Mouse (Mus musculus): Measurements from ENCODE around the gene Slc15a3. TPM values are rescaled to one million over a fixed set of nuclear protein-coding genes. Genes with fewer than 3 reads are reported as not detected.

Slc15a3 gene
- polyA plus RNA-seq, 1 experiment from 2014 or later: 0.29 TPM

GRCm38 (mm10) chr19:10871328-10871961 lies 31.9 kb downstream of the Slc15a3 start:
- H3K4me3 ChIP-seq (replicated peaks; ENCODE audit: low read length): no peak overlapping the region
- no peaks in the 10 kb centered on the region for H3K9me3 ChIP-seq (ENCODE audit: control insufficient read depth, low read length)
- peaks cover 42% of the 10 kb centered on the region for H3K36me3 ChIP-seq (replicated peaks; ENCODE audit: control insufficient read depth, insufficient read depth)
- no peak for DNase-seq (ENCODE audit: low spot score)
- H3K27me3 ChIP-seq (ENCODE audit: control insufficient read depth, insufficient read depth, low read length): no peaks in the 10 kb centered on the region
- peaks cover 25% of the 10 kb centered on the region for H3K4me1 ChIP-seq (replicated peaks; ENCODE audit: control insufficient read depth, insufficient read depth, low read length)
- no peak overlapping the region for H3K4me2 ChIP-seq (replicated peaks)
- H3K27ac ChIP-seq: no peak overlapping the region
- no peak overlapping the region for H3K9ac ChIP-seq
- ATAC-seq (ENCODE audit: low FRiP score): no peak
- 74% methylated on average over 14 of the region's 14 CpGs for WGBS

GRCm38 (mm10) chr19:10878201-10878837 lies 38.8 kb downstream of the Slc15a3 start:
- Histone ChIP-seq H3K4me2 (replicated peaks) (no peak overlapping the region), H3K4me3 (replicated peaks; ENCODE audit: low read length) (no peak overlapping the region), H3K9me3 (ENCODE audit: control insufficient read depth, low read length) (no peaks in the 10 kb centered on the region), H3K27ac (no peak overlapping the region), H3K27me3 (ENCODE audit: control insufficient read depth, insufficient read depth, low read length) (no peaks in the 10 kb centered on the region), H3K9ac (no peak overlapping the region), H3K36me3 (replicated peaks; ENCODE audit: control insufficient read depth, insufficient read depth) (peaks cover 9% of the 10 kb centered on the region), H3K4me1 (replicated peaks; ENCODE audit: control insufficient read depth, insufficient read depth, low read length) (peaks cover 15% of the 10 kb centered on the region)
- DNase-seq (ENCODE audit: low spot score) (no peak), ATAC-seq (ENCODE audit: low FRiP score) (no peak)
- 94% methylated on average over 7 of the region's 7 CpGs for WGBS

GRCm38 (mm10) chr19:10880085-10880974 lies 40.8 kb downstream of the Slc15a3 start:
- peak overlapping the region; percentile 66 for H3K4me3 ChIP-seq (replicated peaks; ENCODE audit: low read length)
- no peak for DNase-seq (ENCODE audit: low spot score)
- ATAC-seq (ENCODE audit: low FRiP score): no peak
- H3K4me2 ChIP-seq (replicated peaks): peak overlapping the region; percentile 86
- H3K9ac ChIP-seq: peak overlapping the region; percentile 66
- 52% methylated on average over 6 of the region's 7 CpGs for WGBS
- no peaks in the 10 kb centered on the region for H3K27me3 ChIP-seq (ENCODE audit: control insufficient read depth, insufficient read depth, low read length)
- no peaks in the 10 kb centered on the region; the same call in 1 of the 2 replicates for H3K36me3 ChIP-seq (replicated peaks; ENCODE audit: control insufficient read depth, insufficient read depth)
- H3K9me3 ChIP-seq (ENCODE audit: control insufficient read depth, low read length): no peaks in the 10 kb centered on the region
- peaks cover 15% of the 10 kb centered on the region for H3K4me1 ChIP-seq (replicated peaks; ENCODE audit: control insufficient read depth, insufficient read depth, low read length)
- H3K27ac ChIP-seq: no peak overlapping the region

GRCm38 (mm10) chr19:10880975-10881425 lies 41.5 kb downstream of the Slc15a3 start:
- WGBS: 0% methylated on average over 14 of the region's 14 CpGs
- no peaks in the 10 kb centered on the region; the same call in 1 of the 2 replicates for H3K36me3 ChIP-seq (replicated peaks; ENCODE audit: control insufficient read depth, insufficient read depth)

GRCm38 (mm10) chr19:10881426-10882154 lies 42.1 kb downstream of the Slc15a3 start, which contains the start of gene Tmem109:
Tmem109 (minus strand) TSS chr19:10882001.
- peak within 1 kb of the TSS; percentile 96 for H3K27ac ChIP-seq
- no peaks in the 10 kb centered on the region; the same call in 1 of the 2 replicates for H3K36me3 ChIP-seq (replicated peaks; ENCODE audit: control insufficient read depth, insufficient read depth)
- peak within 1 kb of the TSS; percentile 86 for H3K4me2 ChIP-seq (replicated peaks)
- peaks cover 15% of the 10 kb centered on the region for H3K4me1 ChIP-seq (replicated peaks; ENCODE audit: control insufficient read depth, insufficient read depth, low read length)
- peak within 1 kb of the TSS; percentile 66 for H3K4me3 ChIP-seq (replicated peaks; ENCODE audit: low read length)
- WGBS: under 1% methylated on average over 49 of the region's 49 CpGs
- H3K9ac ChIP-seq: peak within 1 kb of the TSS; percentile 66
- ATAC-seq (ENCODE audit: low FRiP score) (peak; percentile 94), DNase-seq (ENCODE audit: low spot score) (peak; percentile 95)
- H3K9me3 ChIP-seq (ENCODE audit: control insufficient read depth, low read length): no peaks in the 10 kb centered on the region
- H3K27me3 ChIP-seq (ENCODE audit: control insufficient read depth, insufficient read depth, low read length): no peaks in the 10 kb centered on the region

More at GRCm38 (mm10) chr19:10880975-10881425, 41.5 kb downstream of the Slc15a3 start:
- DNase-seq (ENCODE audit: low spot score) (no peak), ATAC-seq (ENCODE audit: low FRiP score) (no peak)
- Histone ChIP-seq H3K9me3 (ENCODE audit: control insufficient read depth, low read length) (no peaks in the 10 kb centered on the region), H3K4me3 (replicated peaks; ENCODE audit: low read length) (peak overlapping the region; percentile 66), H3K4me2 (replicated peaks) (peak overlapping the region; percentile 86), H3K9ac (peak overlapping the region; percentile 66), H3K27me3 (ENCODE audit: control insufficient read depth, insufficient read depth, low read length) (no peaks in the 10 kb centered on the region), H3K4me1 (replicated peaks; ENCODE audit: control insufficient read depth, insufficient read depth, low read length) (peaks cover 15% of the 10 kb centered on the region), H3K27ac (peak overlapping the region; percentile 96)

GRCm38 (mm10) chr19:10892201-10892600 lies 52.7 kb downstream of the Slc15a3 start:
- H3K9me3 ChIP-seq (ENCODE audit: control insufficient read depth, low read length): no peaks in the 10 kb centered on the region
- no peaks in the 10 kb centered on the region for H3K27me3 ChIP-seq (ENCODE audit: control insufficient read depth, insufficient read depth, low read length)
- H3K4me1 ChIP-seq (replicated peaks; ENCODE audit: control insufficient read depth, insufficient read depth, low read length): peaks cover 17% of the 10 kb centered on the region
- DNase-seq (ENCODE audit: low spot score) (no peak), ATAC-seq (ENCODE audit: low FRiP score) (no peak)
- H3K9ac ChIP-seq: no peak overlapping the region
- 94% methylated on average over 3 of the region's 3 CpGs for WGBS
- no peak overlapping the region for H3K4me2 ChIP-seq (replicated peaks)
- no peaks in the 10 kb centered on the region for H3K36me3 ChIP-seq (replicated peaks; ENCODE audit: control insufficient read depth, insufficient read depth)
- no peak overlapping the region for H3K4me3 ChIP-seq (replicated peaks; ENCODE audit: low read length)
- H3K27ac ChIP-seq: no peak overlapping the region

GRCm38 (mm10) chr19:10895016-10895528 lies 55.5 kb downstream of the Slc15a3 start, which contains the start of gene Prpf19:
Prpf19 (plus strand) TSS chr19:10895231.
- under 1% methylated on average over 43 of the region's 43 CpGs for WGBS
- Histone ChIP-seq H3K9ac (peak within 1 kb of the TSS; percentile 84), H3K4me3 (replicated peaks; ENCODE audit: low read length) (peak within 1 kb of the TSS; percentile 84), H3K27ac (peak within 1 kb of the TSS; percentile 91), H3K4me2 (replicated peaks) (peak within 1 kb of the TSS; percentile 91), H3K36me3 (replicated peaks; ENCODE audit: control insufficient read depth, insufficient read depth) (peaks cover 25% of the 10 kb centered on the region), H3K27me3 (ENCODE audit: control insufficient read depth, insufficient read depth, low read length) (no peaks in the 10 kb centered on the region), H3K9me3 (ENCODE audit: control insufficient read depth, low read length) (no peaks in the 10 kb centered on the region), H3K4me1 (replicated peaks; ENCODE audit: control insufficient read depth, insufficient read depth, low read length) (peaks cover 17% of the 10 kb centered on the region)
- peak; percentile 97 for ATAC-seq (ENCODE audit: low FRiP score)
- peak; percentile 98 for DNase-seq (ENCODE audit: low spot score)

- Histone ChIP-seq H3K27me3 (ENCODE audit: control insufficient read depth, insufficient read depth, low read length) (no peaks in the 10 kb centered on the region), H3K36me3 (replicated peaks; ENCODE audit: control insufficient read depth, insufficient read depth) (peaks cover 31% of the 10 kb centered on the region), H3K9me3 (ENCODE audit: control insufficient read depth, low read length) (no peaks in the 10 kb centered on the region), H3K4me1 (replicated peaks; ENCODE audit: control insufficient read depth, insufficient read depth, low read length) (peaks cover 17% of the 10 kb centered on the region), H3K4me3 (replicated peaks; ENCODE audit: low read length) (peak overlapping the region; percentile 84), H3K27ac (peak overlapping the region; percentile 91), H3K9ac (peak overlapping the region; percentile 84), H3K4me2 (replicated peaks) (peak overlapping the region; percentile 91)
- 1% methylated on average over 16 of the region's 16 CpGs for WGBS
- DNase-seq (ENCODE audit: low spot score) (no peak), ATAC-seq (ENCODE audit: low FRiP score) (no peak)
Measured at GRCm38 (mm10) chr19:10895708-10896107, 56.2 kb downstream of the Slc15a3 start.

Measured in hindbrain, embryonic 14.5 days (tissue).